Mouse (Mus musculus): ENCODE results near the gene Angptl6. TPM values are rescaled to one million over a fixed set of nuclear protein-coding genes. Genes with fewer than 3 reads are reported as not detected.

Gene Angptl6
- not detected for polyA plus RNA-seq (2014; fragmentation: Illumina TruSeq; extraction: RNeasy Lipid Tissue Mini Kit (QIAGEN cat#74804); ENCODE audit: low read depth, low replicate concordance)

DNA sequence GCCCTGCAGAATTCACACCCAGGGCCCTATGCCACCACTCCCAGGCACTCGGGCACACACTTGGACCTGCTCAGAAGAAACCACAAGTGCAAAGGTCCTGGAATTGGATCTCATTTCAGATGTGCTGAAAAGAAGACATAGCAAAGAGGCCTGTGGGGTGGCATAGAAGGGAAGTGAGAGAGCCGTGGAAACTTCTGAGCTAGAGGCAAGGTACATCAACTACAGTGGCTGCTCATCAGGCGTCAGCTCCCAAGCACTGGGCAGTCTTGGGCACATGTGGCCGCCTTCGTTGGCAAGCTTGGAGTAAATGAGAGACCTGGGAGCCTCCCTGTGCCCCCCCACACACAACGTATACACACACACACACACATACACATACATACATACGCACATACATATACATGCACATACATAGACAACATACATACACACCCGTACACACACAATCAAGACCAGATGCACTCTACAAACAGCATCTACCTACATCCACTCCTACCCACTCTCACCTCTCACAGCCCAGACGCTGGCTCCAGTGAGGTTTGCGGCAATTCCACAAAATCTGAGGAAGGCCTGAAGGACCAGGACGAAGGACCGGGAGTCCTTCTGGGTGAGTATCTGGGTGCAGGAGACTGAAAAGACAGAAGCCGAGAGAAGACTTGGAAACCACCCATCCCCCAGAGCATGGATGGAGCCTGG, at the start of gene Angptl6:
Gene Angptl6 (minus strand): TSS at position 631 of the 696 bp plus-strand sequence.

DNA sequence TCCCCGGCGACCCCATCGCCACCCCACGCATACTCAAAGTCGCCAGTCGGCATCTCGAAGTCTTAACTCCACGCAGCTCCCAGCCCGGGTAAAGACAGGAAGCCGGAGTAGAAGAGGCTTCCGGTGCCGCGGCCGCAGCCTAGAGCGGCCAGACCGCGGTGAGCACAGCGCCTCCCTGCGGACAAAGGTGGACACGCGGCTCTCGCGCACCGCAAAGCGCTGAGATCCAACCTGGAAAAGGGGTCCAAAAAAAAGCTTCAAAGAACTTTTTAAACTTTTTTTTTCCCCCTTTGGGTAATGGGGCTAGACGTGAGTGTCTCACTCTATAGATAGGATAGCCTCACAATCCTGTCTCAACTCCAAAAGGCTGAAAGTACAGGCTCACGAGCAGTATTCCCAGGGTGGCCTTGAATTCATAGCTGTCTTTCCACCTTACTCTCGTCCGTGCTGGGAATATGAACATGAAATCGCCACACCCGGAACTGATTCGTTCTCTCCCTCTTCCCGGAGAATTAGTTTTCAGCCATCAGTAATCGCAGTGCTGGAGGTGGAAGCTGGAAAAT, 19.1 kb upstream of the Angptl6 start, which contains the start of gene Eif3g:
Gene Eif3g (minus strand): TSS at position 113 of the 563 bp plus-strand sequence.

DNA sequence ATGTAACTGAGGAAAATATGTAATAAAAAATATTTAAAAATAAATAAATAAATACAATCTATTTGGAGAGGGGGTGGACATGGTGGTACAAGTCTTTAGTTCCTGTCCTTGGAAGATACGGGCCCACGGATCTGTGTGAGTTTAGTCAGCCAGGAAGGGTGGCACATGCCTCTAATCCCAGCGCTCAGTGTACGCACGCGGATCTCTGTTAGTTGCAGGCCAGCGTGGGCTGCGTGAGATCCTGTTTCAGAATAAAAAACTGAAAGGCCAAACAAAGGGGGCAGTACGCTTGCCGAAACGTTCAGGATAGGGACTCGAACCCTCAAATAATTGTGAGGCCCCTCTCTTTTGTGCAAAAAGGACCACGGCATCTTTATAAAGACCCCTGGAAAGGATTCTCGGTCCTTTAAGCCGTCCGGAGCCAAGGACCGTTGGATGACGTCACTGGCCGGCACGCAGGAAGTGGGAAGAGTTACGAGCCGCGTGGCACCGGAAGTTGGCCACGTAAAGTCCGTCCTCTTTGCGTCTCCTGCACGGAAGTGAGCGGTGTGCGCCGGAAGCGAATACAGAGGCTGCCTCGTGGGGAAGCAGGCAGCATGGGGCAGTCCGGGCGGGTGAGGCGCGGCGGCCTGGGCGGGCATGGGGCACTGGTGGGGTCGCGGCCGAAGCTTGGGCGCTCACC, 8.3 kb upstream of the Angptl6 start, which contains the start of gene Ppan:
Gene Ppan (plus strand): TSS at position 472 of the 682 bp plus-strand sequence.

DNA sequence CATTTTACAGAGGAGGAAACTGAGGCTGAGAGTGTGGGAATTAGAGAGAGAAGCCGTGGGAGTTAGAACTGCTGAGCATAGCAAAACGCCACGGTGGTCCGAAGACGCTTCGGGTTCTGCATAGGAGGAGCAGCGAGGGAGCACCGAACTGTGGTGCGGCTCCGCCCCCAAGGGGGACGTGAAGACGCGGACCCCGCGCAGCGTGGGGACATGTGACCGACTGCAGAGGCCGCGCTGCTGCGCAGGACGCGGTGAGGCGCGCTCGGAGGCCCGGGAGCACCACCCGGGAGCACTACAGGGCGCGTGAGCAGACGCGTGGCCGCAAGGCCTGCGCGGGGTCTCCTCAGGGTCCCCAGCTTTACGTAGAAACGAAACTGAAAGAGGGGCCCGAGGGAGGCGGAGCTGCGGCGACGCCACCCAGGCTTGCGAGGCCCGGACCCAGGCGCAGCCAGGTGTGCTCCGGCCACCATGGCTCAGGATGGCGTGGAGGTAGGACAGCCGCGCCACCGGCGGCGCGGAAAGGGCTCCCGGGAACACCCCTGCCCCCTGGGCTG, 11.0 kb downstream of the Angptl6 start, which contains the start of gene A230050P20Rik:
Gene A230050P20Rik (plus strand): TSS at position 195 of the 554 bp plus-strand sequence.

Other genes starting within 250 kb of the Angptl6 start
- gene Ubl5, start 236.8 kb downstream of the Angptl6 start, polyA plus RNA-seq (2014; fragmentation: Illumina TruSeq; extraction: RNeasy Lipid Tissue Mini Kit (QIAGEN cat#74804); ENCODE audit: low read depth, low replicate concordance): 57.3 TPM
- 7.3 TPM for gene Fbxl12, start 235.0 kb downstream of the Angptl6 start, polyA plus RNA-seq (2014; fragmentation: Illumina TruSeq; extraction: RNeasy Lipid Tissue Mini Kit (QIAGEN cat#74804); ENCODE audit: low read depth, low replicate concordance)
- 0.85 TPM for gene Pin1, start 227.6 kb downstream of the Angptl6 start, polyA plus RNA-seq (2014; fragmentation: Illumina TruSeq; extraction: RNeasy Lipid Tissue Mini Kit (QIAGEN cat#74804); ENCODE audit: low read depth, low replicate concordance)
- gene Olfm2, start 133.4 kb downstream of the Angptl6 start, polyA plus RNA-seq (2014; fragmentation: Illumina TruSeq; extraction: RNeasy Lipid Tissue Mini Kit (QIAGEN cat#74804); ENCODE audit: low read depth, low replicate concordance): 0.79 TPM
- gene Col5a3, start 64.7 kb downstream of the Angptl6 start, polyA plus RNA-seq (2014; fragmentation: Illumina TruSeq; extraction: RNeasy Lipid Tissue Mini Kit (QIAGEN cat#74804); ENCODE audit: low read depth, low replicate concordance): 0.38 TPM
- not detected for gene Rdh8, start 61.2 kb downstream of the Angptl6 start, polyA plus RNA-seq (2014; fragmentation: Illumina TruSeq; extraction: RNeasy Lipid Tissue Mini Kit (QIAGEN cat#74804); ENCODE audit: low read depth, low replicate concordance)
- gene A230050P20Rik, start 11.1 kb downstream of the Angptl6 start, polyA plus RNA-seq (2014; fragmentation: Illumina TruSeq; extraction: RNeasy Lipid Tissue Mini Kit (QIAGEN cat#74804); ENCODE audit: low read depth, low replicate concordance): 6.5 TPM
- gene Ppan, start 8.4 kb upstream of the Angptl6 start, polyA plus RNA-seq (2014; fragmentation: Illumina TruSeq; extraction: RNeasy Lipid Tissue Mini Kit (QIAGEN cat#74804); ENCODE audit: low read depth, low replicate concordance): 1.1 TPM
- gene Eif3g, start 18.9 kb upstream of the Angptl6 start, polyA plus RNA-seq (2014; fragmentation: Illumina TruSeq; extraction: RNeasy Lipid Tissue Mini Kit (QIAGEN cat#74804); ENCODE audit: low read depth, low replicate concordance): 25.4 TPM
- 7.5 TPM for gene Dnmt1, start 80.2 kb upstream of the Angptl6 start, polyA plus RNA-seq (2014; fragmentation: Illumina TruSeq; extraction: RNeasy Lipid Tissue Mini Kit (QIAGEN cat#74804); ENCODE audit: low read depth, low replicate concordance)
- 0.66 TPM for gene S1pr2, start 97.1 kb upstream of the Angptl6 start, polyA plus RNA-seq (2014; fragmentation: Illumina TruSeq; extraction: RNeasy Lipid Tissue Mini Kit (QIAGEN cat#74804); ENCODE audit: low read depth, low replicate concordance)
- 1.6 TPM for gene Mrpl4, start 123.0 kb upstream of the Angptl6 start, polyA plus RNA-seq (2014; fragmentation: Illumina TruSeq; extraction: RNeasy Lipid Tissue Mini Kit (QIAGEN cat#74804); ENCODE audit: low read depth, low replicate concordance)
- 4.6 TPM for gene Icam1, start 136.3 kb upstream of the Angptl6 start, polyA plus RNA-seq (2014; fragmentation: Illumina TruSeq; extraction: RNeasy Lipid Tissue Mini Kit (QIAGEN cat#74804); ENCODE audit: low read depth, low replicate concordance)
- not detected for gene Icam4, start 149.6 kb upstream of the Angptl6 start, polyA plus RNA-seq (2014; fragmentation: Illumina TruSeq; extraction: RNeasy Lipid Tissue Mini Kit (QIAGEN cat#74804); ENCODE audit: low read depth, low replicate concordance)
- not detected for gene Icam5, start 152.3 kb upstream of the Angptl6 start, polyA plus RNA-seq (2014; fragmentation: Illumina TruSeq; extraction: RNeasy Lipid Tissue Mini Kit (QIAGEN cat#74804); ENCODE audit: low read depth, low replicate concordance)
- not detected for gene Zglp1, start 187.4 kb upstream of the Angptl6 start, polyA plus RNA-seq (2014; fragmentation: Illumina TruSeq; extraction: RNeasy Lipid Tissue Mini Kit (QIAGEN cat#74804); ENCODE audit: low read depth, low replicate concordance)
- gene Gm49373, start 193.4 kb upstream of the Angptl6 start, polyA plus RNA-seq (2014; fragmentation: Illumina TruSeq; extraction: RNeasy Lipid Tissue Mini Kit (QIAGEN cat#74804); ENCODE audit: low read depth, low replicate concordance): not detected
- 0.73 TPM for gene Fdx1l, start 193.9 kb upstream of the Angptl6 start, polyA plus RNA-seq (2014; fragmentation: Illumina TruSeq; extraction: RNeasy Lipid Tissue Mini Kit (QIAGEN cat#74804); ENCODE audit: low read depth, low replicate concordance)
- gene Gm38431, start 212.3 kb upstream of the Angptl6 start, polyA plus RNA-seq (2014; fragmentation: Illumina TruSeq; extraction: RNeasy Lipid Tissue Mini Kit (QIAGEN cat#74804); ENCODE audit: low read depth, low replicate concordance): 0.79 TPM
- gene Raver1, start 212.3 kb upstream of the Angptl6 start, polyA plus RNA-seq (2014; fragmentation: Illumina TruSeq; extraction: RNeasy Lipid Tissue Mini Kit (QIAGEN cat#74804); ENCODE audit: low read depth, low replicate concordance): 9.6 TPM

Measured in sigmoid colon, adult 10 weeks (tissue).